Mouse (Mus musculus) cerebellum, postnatal 10 days (tissue): ENCODE results near the gene Mc3r.

Experiments
- DNase-seq, 2 experiments: peaks; one replicate each; pipeline ENCODE4 v3.0.0; 2021; ENCODE audit warnings: mixed read lengths in 2 of 2

Gene Mc3r

DNA sequence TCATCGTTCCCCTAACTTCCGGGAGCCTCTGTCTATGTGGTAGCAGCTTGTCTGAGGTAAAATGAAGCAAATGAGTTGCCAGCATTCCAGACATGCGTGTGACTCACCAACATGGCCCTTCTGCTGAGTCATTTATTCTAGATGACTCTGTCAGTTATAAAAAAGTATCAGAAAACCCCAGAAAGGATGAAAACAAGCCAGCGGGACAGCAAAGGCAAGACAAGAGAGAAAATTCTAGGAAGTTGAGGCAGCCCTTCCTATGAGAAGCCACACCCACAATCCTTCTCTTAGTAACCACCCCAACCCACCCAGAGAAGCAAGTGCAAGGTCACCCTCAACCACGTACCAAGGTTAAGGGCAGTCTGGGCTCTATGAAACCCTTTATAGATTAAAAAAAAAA is 8.7 kb downstream of the Mc3r start:
- DNase-seq = no peak

DNA sequence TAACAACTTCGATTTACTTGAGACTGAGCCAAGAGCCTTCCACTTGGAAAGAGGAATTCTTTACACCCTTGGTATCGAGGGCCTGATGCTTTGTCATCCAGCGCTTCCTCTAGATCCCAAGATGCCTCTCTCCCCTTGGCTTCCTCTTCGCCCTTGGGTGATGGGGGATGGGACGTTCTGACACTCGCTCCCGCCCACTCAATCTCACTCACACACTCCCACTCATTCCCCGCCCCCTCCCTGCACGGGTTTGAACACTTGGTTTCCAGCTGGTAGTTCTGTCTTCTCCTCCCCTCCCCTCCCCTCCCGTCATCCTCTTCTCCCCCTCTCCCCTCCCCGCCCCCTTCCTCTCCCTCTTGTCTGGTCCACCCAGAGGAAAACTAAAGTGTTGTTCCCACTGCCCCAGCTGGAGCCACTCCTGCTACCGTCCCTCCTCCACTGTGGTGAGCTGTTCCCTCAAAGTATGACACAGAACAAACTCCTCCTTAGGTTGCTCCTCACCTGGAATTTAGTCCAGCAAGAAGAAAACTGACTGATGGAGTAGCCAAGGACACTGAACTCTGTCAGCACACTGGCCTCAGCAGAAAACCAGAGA is 9.3 kb downstream of the Mc3r start:
- no peak for DNase-seq

DNA sequence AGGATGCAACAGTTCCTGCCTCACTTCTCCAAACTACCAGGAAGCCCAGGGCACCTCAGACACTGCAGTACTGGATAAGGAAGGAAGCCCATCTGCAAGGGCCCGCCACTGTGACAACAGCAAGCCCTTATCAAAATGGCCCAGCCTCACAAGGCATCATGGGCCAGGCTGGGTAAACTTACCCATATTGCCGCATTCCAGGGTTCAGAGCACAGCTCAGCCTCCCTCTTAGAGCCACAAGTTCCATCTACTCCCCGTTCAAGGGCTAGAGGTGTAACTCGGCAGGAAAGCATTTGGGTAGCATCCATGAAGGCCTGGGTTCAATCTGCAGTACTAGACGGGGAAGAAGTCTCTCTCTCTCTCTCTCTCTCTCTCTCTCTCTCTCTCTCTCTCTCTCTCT is 11.8 kb downstream of the Mc3r start:
- DNase-seq = no peak

DNA sequence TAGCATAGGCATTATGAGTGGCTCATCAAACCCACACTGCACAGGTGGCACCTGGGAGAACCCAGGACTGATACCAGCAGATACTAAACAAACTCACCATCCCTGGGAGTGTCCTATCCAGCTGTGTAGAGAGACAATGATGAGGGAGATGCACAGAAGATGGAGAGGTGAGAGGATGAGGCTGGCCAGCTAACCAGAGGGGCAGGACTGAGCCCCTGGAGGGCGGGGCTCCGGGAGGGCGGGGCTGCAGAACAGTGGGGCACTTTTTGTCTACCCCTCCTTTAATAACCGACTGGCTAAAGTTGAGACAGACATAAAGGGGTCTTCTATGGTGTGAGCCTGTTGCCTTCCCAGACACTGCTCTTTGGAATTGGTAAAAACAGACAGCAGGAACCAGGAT is 13.1 kb downstream of the Mc3r start:
- no peak for DNase-seq

DNA sequence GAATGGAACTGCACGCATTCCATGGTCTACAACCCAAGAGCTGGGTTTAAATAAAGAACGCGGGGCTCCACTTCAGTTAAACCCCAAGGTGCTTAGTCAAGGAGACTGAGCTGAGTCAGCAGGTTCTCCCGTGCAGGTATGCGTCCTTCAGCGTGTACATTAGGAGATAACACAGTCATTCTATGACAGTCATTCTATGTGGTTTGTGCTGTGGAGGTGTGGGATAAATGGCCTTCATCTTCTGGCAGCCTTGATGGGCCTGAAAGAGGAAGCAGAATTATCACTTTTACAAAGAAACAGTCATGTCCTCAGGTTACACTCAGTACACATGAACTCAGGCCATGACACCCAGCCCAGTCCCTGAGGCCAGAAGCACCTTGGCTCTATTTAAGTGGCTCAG is 14.9 kb downstream of the Mc3r start:
- DNase-seq = no peak

DNA sequence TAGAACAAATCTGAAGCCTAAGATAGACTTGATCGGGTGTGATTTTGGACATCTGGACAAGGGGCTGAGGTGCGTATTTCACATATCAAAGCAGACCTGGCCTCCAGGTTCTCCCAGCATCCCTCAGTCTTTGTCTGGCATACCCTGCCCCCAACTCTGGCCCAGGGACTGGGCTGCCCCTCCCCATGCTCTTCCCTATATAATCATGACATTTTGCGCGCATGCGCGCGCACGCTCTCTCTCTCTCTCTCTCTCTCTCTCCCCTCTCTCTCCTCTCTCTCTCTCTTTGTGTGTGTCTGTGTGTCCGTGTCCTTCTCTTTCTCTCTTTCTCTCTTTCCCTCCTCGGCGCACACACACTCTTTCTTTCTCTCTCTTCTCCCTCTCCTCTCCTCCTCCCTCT is 21.6 kb downstream of the Mc3r start:
- no peak for DNase-seq

DNA sequence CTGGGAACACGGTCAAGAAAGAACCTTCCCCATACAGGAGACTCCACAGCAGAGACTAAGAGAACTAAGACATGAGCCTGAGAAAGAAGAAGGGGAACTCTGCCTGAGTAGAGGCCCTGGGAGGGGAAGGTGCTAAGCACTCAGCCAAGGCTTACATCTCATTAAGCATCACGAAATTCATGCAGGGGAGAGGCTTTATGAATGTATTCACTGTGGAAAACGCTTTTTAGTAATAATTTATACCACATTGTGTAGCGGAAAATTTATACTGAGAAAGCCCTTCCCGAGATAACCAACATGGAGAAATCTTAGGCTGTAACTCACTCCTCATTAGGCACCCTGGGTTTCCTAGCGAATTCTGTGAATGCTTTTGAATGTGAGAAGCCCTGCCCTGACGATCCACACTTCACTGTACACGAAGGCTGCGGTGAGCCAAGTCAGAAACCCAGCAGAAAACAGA is 22.2 kb downstream of the Mc3r start:
- no peak for DNase-seq

DNA sequence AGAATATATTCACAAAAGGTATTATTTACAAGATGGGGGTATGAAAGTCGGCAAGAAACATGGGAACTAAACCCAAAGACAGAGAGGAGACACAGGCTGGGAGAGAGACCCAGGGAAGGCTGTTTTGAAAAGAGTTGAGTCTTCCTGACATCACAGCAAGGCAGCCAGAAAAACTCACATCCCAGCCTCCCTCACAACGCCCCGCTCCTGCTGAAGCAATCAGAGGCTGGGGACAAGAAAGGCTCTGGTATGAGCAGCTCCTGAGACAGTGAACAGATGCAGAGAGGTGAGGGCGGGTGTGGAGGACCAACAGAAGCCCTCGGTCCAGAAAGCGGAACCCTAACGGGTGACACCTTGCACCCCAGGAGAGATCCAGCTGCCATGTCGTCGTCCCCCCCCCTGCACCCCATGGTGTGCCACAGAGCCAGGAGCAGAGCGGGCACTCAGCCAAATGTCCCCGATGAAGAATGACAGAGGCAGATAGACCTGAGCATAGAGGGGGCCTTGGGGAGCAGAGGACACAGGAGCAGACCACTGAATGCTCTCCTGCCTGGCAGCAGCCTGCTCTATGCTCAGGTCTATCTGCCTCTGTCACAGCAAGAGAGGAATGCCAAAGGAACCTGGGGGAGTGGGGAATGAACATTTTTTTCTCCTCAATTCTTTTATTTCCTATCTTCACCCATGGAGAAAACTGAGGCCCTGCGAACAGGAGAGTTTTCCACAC is 22.8 kb downstream of the Mc3r start:
- no peak for DNase-seq

DNA sequence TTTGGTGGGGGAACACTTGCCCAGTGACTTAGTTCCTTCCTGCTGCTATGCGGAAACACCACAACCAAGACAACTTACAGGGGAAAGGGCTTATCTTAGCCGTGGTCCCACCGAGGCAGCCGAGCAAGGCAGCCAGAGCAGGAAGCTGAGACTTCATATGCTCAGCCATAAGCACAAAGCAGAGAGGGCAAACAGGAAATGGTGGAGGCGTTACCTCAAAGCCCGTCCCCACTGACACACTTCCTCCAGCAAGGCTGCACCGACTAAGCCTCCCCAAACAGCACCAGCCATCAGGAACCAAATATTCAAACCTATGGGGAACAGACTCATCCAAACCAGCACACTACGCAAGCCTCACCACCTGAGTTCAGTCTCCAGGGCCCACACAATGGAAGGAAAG is 26.4 kb downstream of the Mc3r start:
- no peak for DNase-seq

DNA sequence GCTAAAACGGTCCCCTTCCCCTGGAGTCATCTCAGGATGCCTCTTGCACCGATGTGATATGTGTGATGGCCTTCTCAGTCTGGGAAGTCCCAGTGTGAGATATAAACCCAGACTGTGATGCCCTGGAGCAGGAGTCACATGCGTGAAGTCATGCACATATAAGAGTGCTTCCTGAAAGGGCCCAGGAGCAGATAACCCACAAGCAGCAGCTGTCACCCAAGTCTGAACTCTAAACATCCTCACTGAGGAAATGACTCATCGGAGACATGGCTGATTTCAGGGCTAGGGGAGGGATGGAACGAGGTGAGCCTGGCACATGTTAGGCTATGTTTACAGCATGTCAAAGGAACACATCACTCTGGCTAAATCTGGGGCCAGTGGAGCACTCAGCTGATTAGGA is 27.9 kb downstream of the Mc3r start:
- no peak for DNase-seq

DNA sequence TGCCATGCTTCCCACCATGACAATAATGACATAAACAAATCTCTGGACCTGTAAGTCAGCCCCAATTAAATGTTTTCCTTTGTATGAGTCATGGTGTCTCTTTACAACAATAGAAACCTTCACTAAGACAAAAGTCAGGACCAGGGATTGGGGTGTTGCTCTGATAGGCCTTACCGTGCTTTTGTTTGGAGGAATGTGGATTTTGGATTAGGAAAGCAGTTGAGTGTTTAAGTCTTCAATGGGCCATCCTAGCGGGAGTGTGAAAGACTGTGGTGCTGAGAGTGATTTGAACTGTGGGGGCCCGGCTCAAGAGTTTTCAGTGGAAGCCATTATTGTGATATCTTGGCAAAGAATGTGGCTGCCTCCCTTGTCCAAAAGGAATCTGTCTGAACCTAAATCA is 30.7 kb downstream of the Mc3r start:
- no peak for DNase-seq

DNA sequence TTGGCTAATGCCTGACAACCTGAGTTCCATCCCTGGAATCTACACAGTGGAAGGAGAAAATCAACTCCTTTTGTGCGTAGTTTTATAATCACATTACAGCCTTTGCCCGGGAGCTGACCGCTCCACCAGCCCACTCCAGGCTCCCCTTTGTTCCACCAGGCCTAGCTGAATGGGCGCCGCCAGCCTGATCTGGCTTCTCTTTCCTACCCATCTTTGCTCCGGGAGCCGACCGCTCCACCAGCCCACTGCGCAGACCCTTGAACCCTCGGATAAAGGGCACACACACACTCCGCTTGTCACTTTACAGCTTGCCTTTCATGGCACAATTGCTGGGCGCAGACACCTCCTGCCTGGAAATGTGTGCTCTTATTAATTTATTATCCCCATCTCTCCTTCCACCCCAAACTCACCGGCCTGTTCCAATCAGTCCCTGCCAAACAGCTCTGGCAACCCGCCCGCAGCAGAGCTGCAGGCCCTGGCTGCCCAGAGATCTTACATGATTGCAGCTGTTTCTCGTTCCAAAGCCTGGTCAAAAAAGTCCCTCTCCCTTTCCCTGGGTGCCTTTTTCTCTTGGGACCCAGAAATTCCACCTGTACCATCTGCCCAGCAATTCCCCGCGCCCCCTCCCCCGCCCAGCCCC is 33.9 kb downstream of the Mc3r start:
- DNase-seq = peak; percentile 92 to 95

DNA sequence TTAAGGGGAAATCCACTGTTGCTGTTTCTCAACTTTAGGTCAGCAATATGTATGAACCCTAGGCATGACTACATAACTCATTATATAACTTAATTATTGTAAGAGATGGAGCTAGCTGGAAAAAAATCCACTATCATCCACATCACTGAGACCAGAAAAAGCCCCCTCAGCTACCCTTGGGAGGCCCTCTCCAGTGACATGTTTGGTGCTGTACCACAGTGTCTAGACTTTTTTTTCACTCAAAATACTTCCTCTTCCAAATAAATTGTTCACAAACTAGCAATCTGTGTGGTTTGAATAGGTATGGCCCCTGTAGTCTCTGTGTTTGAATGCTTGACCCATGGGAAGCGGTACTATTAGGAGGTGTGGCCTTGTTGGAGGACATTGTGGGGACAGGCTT is 39.4 kb downstream of the Mc3r start:
- DNase-seq = no peak

DNA sequence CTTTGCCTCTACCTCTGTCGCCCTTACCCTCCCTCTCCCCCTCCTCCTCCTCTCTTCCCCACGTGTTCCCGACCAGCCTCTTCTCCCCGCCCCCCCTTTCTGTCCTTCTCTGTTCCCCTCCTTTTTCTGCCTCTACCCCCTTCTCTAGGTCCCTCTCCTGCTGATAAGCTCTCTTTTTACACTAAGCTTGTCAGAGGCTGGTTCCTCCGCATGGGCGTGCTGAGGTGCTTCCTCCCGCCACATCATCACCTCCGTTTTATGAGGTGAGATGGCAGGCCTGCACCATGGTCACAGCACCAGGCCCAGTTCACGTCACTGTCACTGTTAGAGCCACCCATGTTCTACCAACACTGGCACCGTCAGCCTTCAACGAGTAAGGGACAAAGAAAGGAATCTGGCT is 40.7 kb downstream of the Mc3r start:
- DNase-seq = no peak

DNA sequence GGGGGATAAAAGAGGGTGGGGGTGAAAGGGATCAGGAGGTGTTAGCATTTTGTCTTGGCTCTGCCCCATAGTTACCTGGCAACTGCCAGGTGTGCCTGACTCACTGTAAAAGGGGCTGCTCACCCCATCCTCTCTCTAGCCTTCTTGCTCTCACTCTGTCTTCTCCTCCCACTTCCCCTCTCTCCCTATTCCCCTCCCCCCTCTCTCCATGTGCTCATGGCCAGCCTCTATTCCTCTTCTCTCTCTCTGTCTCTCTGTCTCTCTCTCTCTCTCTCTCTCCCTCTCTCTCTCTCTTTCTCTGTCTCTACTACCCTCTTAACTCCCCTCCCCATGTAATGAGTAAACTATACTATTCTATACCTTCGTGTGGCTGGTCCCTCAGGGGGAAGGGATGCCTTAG is 41.3 kb downstream of the Mc3r start:
- no peak for DNase-seq

DNA sequence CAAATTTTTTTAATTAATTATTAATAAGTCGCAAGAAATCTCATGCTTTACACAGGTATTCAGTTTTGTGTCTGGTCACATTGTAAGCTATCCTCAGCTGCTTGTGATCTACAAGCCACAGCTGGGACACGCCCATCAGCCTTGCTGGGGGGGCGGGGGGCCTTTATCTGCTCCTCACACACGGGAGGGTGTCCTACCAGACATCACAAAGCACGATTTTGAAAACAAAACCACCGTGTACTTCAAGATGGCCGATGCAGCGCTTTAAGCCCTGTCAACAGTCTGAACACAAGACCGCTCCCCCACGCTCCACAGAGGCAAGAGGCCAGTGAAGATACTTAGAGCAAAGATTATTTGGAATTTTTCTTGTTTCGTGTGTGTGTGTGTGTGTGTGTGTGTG is 42.2 kb downstream of the Mc3r start:
- DNase-seq = no peak

DNA sequence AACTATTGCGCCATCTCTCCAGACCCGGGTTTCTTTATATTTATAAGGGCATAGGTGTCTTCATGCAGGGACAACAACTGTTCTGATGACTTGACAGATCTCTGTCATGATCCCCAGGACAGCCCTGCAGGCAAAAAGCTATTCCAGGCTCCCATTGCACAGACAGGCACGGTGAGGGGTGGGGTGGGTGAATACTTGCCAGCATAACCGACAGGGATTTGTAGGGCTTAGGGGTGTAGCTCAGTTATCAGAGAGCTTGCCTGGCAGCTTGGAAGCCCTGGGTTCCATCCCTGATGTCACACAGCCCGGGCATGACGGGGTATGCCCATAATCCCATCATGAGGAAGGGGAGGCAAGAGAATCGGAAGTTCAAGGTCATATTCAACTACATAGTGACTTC is 42.7 kb downstream of the Mc3r start:
- no peak for DNase-seq

DNA sequence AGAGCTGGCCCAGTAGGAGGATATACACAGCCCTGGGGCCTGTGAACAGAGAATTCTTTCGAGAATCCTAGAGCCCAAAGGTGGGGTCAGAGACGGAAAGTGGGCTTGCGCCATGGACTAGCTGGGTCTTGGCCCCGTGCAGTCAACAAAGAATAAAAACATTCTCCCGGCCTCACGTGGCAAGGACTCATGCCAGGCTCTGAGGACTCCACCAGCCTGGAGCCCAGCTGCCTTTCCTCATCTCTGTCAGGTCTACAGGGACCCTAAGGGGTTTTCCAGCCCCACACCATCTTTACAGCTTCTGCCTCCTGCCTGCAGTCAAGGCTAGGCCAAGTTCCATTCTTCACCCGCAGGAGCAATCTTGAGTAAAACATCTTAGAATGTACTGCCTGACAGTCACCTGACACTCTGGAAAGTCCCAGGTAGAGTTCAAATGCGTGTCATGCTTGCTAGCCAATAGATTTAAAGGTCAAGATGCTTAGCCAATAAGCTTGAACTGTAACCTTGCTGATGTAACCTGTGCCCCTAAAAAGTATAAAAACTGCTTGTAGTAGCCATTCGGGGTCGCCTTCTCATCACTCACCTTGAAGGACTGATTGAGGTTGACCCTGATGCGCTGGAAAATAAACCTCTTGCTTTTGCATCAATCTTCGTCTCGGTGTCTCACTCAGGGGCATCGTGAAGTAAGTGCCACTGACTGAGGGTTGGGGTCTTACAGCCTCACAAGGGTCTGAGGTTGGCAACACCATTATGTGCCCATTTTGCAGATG is 43.6 kb downstream of the Mc3r start:
- DNase-seq = no peak

DNA sequence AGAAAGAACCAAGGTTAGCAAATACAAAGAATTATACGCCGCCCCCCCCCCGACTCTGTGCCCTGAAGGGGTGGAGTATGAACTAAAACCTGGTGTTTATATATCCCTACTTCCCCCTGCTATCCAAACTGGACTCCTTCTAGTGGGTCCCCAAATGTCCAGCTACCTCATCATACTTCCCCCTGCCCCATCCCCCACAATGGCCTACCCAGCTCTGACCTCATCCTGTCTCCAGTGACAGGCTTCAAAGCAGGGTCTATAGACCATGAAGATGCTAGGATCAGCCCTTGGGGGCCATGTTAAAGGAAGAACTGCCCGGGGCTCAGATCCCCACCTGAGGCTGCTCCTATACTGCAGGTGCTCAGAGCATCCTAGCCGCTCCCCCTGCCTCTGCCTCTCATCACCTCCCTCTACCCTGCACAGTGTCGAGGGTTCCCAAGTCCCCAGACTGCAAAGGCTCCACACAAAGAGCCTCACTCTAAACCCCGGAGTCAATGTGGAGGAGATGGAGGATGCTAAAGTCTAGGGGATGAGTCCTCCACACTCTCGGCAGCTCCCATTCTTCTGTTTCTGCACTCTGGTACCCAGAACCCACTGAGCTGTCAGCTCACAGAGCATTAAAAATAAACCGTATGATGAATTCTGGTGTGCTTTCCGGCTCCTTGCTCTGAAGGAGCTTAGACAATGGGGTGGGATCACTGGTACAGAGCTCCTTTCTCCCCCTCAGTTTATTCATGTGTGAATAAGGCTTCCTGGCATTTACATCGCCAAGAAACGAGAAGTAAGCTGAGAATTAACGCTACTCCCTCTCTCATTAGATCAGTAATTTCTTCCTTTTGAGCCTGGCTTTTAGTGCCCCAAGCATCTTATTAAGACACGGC is 44.5 kb downstream of the Mc3r start:
- no peak for DNase-seq

DNA sequence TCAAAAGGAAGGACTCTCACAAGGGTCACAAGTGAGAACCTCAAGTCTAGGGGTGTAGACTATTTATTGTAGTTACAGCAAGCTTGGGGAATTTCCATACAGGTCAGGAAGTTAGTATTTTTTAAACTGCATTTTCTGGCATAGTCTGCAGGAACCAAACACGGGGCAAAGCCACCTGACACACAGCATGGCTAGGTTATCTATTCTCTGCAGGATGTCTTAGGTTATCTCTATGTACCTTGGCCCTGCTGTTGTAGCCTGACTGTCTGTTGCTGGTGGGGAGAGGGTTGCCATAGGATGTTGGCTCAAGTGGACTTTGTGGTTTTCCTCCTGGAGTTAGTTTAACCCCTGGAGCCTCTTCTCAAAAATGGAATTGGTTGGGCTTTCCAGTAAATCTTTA is 49.8 kb downstream of the Mc3r start:
- no peak for DNase-seq

DNA sequence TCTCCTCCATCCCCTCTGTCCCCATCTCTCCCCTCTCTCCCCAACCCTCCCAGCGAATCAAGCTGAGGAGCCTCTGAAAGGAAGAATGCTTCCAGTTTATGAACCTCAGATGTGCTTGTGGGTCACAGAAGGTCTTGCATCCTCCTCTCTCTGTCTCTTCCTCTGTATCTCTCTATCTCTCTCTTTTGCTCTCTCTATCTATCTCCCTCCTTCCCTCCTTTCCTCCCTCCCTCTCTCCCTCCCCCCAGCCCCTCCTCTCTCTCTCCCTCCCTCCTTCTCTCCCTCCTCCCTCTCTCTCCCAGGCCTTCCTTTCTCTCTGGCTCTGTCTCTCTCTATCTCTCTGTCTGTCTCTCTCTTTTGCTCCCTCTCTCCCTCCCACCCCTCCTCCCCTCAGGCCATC is 50.2 kb downstream of the Mc3r start:
- DNase-seq = no peak

DNA sequence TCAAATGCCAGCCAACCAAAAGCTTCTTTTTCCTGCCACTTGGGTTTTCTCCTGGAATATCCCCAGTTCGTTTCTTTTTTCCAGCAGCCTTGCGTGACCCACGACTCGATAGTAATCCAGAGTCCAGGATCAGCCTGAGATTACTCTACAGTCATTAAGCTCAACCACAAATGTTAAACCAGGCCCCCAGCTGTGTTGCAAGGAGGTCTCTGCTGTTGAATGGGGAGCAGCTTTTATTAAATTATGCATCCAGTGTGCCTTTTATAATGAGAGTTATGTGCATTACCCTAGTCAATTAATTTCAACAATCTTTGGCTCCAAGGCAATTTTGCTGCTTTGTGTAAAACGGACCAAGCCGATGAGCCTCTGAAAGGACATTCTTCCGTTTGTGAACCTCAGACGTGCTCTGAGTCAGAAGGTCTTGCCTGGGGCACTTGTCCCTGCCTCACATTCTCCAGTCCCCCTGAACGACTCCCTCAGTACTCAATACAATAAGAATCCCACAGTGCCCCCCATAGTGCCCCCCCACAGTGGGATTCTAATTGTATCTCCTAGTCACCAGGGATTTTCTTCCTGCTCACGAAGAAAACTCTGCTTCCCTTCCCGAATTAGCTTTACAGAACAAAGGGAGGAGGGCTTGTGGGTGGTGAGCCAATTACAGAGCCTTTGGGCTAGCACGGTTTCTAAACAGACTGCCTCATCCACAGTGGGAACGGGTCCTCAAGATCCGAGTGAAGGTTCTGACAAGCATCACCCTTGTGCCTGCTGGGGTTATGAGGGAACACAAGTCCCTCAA is 51.0 kb downstream of the Mc3r start:
- DNase-seq = no peak
